Mouse (Mus musculus) large intestine, adult 2 months (tissue): Measurements from ENCODE around the gene Naaladl1. TPM values are rescaled to one million over a fixed set of nuclear protein-coding genes. Genes with fewer than 3 reads are reported as not detected.
A peak's percentile ranks its signal among the peaks of the same experiment; 100 is the strongest.

Experiments
- DNase-seq: peaks from one replicate; pipeline ENCODE4 v3.0.0-alpha.2; 2012; ENCODE audit warnings: low read depth, low spot score
- WGBS: fragments of 180-500 bp; shearing (Covaris S2); methylation state at CpG from one replicate; pipeline ENCODE4 v1.1.7; 2018; 5-methylcytosine and 5-hydroxymethylcytosine counted together
- polyA plus RNA-seq: library from polyadenylated mRNA; depleted of rRNA; stranded (reverse); fragments of >200 nt; gene quantifications from 2 replicates; pipeline ENCODE4 v1.2.3, GENCODE M21; 2012

The Naaladl1 gene
- polyA plus RNA-seq, 1 experiment: 1,535 TPM

GRCm38 (mm10) chr19:6079983-6080480 lies 25.6 kb upstream of the Naaladl1 start, which contains the start of gene Tmem262:
Gene Tmem262, plus strand, starts transcription at chr19:6080033.
- no peak for DNase-seq
- WGBS: 89% methylated on average over 12 of the region's 12 CpGs

GRCm38 (mm10) chr19:6082156-6082555 lies 23.4 kb upstream of the Naaladl1 start, which contains the start of gene Gm28374:
Gene Gm28374, minus strand, starts transcription at chr19:6082256.
- no peak for DNase-seq
- WGBS: 87% methylated on average over 9 of the region's 9 CpGs

GRCm38 (mm10) chr19:6084478-6085248 lies 20.9 kb upstream of the Naaladl1 start, which contains the start of the genes Zfpl1 and Cdca5:
Gene Zfpl1, minus strand, starts transcription at chr19:6084956.
Gene Cdca5, plus strand, starts transcription at chr19:6084983.
- DNase-seq: peak; percentile 94
- WGBS: under 1% methylated on average over 58 of the region's 58 CpGs

GRCm38 (mm10) chr19:6085417-6085879 lies 20.1 kb upstream of the Naaladl1 start:
- WGBS: under 1% methylated on average over 17 of the region's 17 CpGs
- DNase-seq: peak; percentile 44

GRCm38 (mm10) chr19:6088841-6089240 lies 16.7 kb upstream of the Naaladl1 start:
- 71% methylated on average over 13 of the region's 13 CpGs for WGBS
- DNase-seq: no peak

GRCm38 (mm10) chr19:6094119-6094518 lies 11.5 kb upstream of the Naaladl1 start, which contains the start of gene AC131692.1:
Gene AC131692.1, plus strand, starts transcription at chr19:6094419.
- DNase-seq: no peak
- WGBS: 93% methylated on average over 7 of the region's 7 CpGs

- DNase-seq: no peak
- WGBS: 82% methylated on average over 3 of the region's 3 CpGs
Measured at GRCm38 (mm10) chr19:6097847-6098246, 7.7 kb upstream of the Naaladl1 start.

- DNase-seq: no peak
- 78% methylated on average over 6 of the region's 6 CpGs for WGBS
Measured at GRCm38 (mm10) chr19:6101186-6101585, 4.4 kb upstream of the Naaladl1 start.

GRCm38 (mm10) chr19:6102169-6102853 lies 3.3 kb upstream of the Naaladl1 start:
- 71% methylated on average over 6 of the region's 6 CpGs for WGBS
- DNase-seq: no peak

GRCm38 (mm10) chr19:6104476-6104875 lies 1.1 kb upstream of the Naaladl1 start:
- WGBS: 15% methylated on average over 4 of the region's 4 CpGs
- no peak for DNase-seq

GRCm38 (mm10) chr19:6113116-6113515 lies 7.5 kb downstream of the Naaladl1 start:
- no peak for DNase-seq
- 68% methylated on average over 6 of the region's 6 CpGs for WGBS

- no peak for DNase-seq
- 87% methylated on average over 15 of the region's 15 CpGs for WGBS
Measured at GRCm38 (mm10) chr19:6116113-6116850, 10.7 kb downstream of the Naaladl1 start.

- 1% methylated on average over 32 of the region's 32 CpGs for WGBS
- DNase-seq: no peak
Measured at GRCm38 (mm10) chr19:6117346-6117985, 11.9 kb downstream of the Naaladl1 start.

GRCm38 (mm10) chr19:6117986-6118676 lies 12.5 kb downstream of the Naaladl1 start, which contains the start of gene Sac3d1:
Gene Sac3d1, minus strand, starts transcription at chr19:6118650.
- DNase-seq: no peak
- under 1% methylated on average over 77 of the region's 77 CpGs for WGBS

- DNase-seq: no peak
- WGBS: 2% methylated on average over 8 of the region's 8 CpGs
Measured at GRCm38 (mm10) chr19:6118677-6119185, 13.1 kb downstream of the Naaladl1 start.

GRCm38 (mm10) chr19:6121761-6122160 lies 16.2 kb downstream of the Naaladl1 start:
- 53% methylated on average over 19 of the region's 19 CpGs for WGBS
- no peak for DNase-seq

- WGBS: 39% methylated on average over 8 of the region's 8 CpGs
Measured at GRCm38 (mm10) chr19:6123330-6123729, 17.7 kb downstream of the Naaladl1 start.

GRCm38 (mm10) chr19:6124898-6125297 lies 19.3 kb downstream of the Naaladl1 start:
- no peak for DNase-seq
- 68% methylated on average over 2 of the region's 2 CpGs for WGBS

More at GRCm38 (mm10) chr19:6123330-6123729, 17.7 kb downstream of the Naaladl1 start:
- DNase-seq: no peak
